In the genomic region with DNA sequence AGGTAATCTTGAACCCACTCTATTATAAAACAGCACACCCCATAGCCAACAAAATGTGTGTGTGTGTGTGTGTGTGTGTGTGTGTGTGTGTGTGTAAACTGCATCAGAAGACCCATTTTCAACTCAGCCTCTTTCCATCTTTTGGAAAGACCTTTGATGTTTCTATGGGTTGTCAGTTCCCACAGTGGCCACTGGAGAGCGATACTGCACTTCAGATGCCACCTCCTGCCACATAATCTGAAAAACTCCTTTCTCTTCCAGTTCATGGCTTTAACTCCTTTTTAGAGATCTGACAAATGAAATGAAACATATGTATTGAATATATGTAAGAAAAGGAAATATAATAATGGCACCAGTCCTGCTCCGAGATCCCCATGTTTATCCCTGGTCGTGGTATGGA, we compare ENCODE assay signal across 9 mouse cellular contexts.
A peak's percentile ranks its signal among the peaks of the same experiment; 100 is the strongest.
DNase-seq lines count a peak whose midpoint lies in the region; ATAC-seq and TF ChIP-seq lines count a peak whose summit lies in the region.
"Had no signal": no experiment of that assay in that cellular context is flagged by ENCODE, and none has a peak within 500 bp of the region (broad histone marks: within the 10 kb centered on the region; RNA-seq: fewer than 3 reads in every experiment).

No protein-coding gene starts in this region.

- no peak overlapping the region for H3K9ac ChIP-seq in embryonic facial prominence, embryonic 14.5 days (ENCODE audit: low read depth, low read length)
- no peak overlapping the region for H3K9ac ChIP-seq in limb, embryonic 11.5 days (ENCODE audit: low read length)

- H3K4me2 ChIP-seq in embryonic facial prominence, embryonic 14.5 days (ENCODE audit: low read depth, low read length), result no peak overlapping the region
- H3K4me2 ChIP-seq in limb, embryonic 11.5 days (ENCODE audit: low read depth, severe bottlenecking), result no peak overlapping the region

- H3K4me3 ChIP-seq in gastrocnemius, adult 2 months, result no peak overlapping the region
- no peak overlapping the region for H3K4me3 ChIP-seq in embryonic facial prominence, embryonic 14.5 days (ENCODE audit: low read depth, low read length)
- H3K4me3 ChIP-seq in limb, embryonic 11.5 days (ENCODE audit: low read depth, low read length), result no peak overlapping the region
- H3K4me3 ChIP-seq: megakaryocyte, embryonic 14.5 days had no signal

- no peak for ATAC-seq in embryonic facial prominence, embryonic 14.5 days (ENCODE audit: low read depth)
- ATAC-seq in limb, embryonic 11.5 days (ENCODE audit: insufficient number of reproducible peaks, low FRiP score, low TSS enrichment, low read depth), result no peak

- no peaks in the 10 kb centered on the region for H3K36me3 ChIP-seq in embryonic facial prominence, embryonic 14.5 days (ENCODE audit: control insufficient read depth, insufficient read depth, low read length)
- no peaks in the 10 kb centered on the region for H3K36me3 ChIP-seq in limb, embryonic 11.5 days (ENCODE audit: control insufficient read depth, insufficient read depth, low read length)

- intact Hi-C loops in gastrocnemius, adult 2 months (cut with DNase I), result loop anchor here (10.0 kb wide), 1 partner anchor 58 kb away; no protein-coding TSS in a partner anchor

- no peak for DNase-seq in gastrocnemius, adult 2 months
- no peak for DNase-seq in gastrocnemius, postnatal 4 days (ENCODE audit: low spot score in 2 of 2)
- peak; percentile 11 for DNase-seq in ovary, postnatal 14 days (ENCODE audit: low spot score)
- DNase-seq in ovary, adult 18-20 months (ENCODE audit: low spot score), result no peak
- DNase-seq in embryonic facial prominence, embryonic 14.5 days (ENCODE audit: low spot score), result peak; percentile 3
- DNase-seq in limb, embryonic 11.5 days (ENCODE audit: low spot score), result peak; percentile 25
- no peak for DNase-seq in T-cell, adult 2 months (ENCODE audit: low spot score)
- DNase-seq in gastrocnemius, adult 18-20 months (ENCODE audit: low spot score), result no peak

- H3K27me3 ChIP-seq in embryonic facial prominence, embryonic 14.5 days (replicated peaks; ENCODE audit: control insufficient read depth, insufficient read depth, low read length), result peaks cover 3% of the 10 kb centered on the region; the same call in 1 of the 2 replicates
- H3K27me3 ChIP-seq in limb, embryonic 11.5 days (ENCODE audit: control insufficient read depth, insufficient read depth, low read length), result no peaks in the 10 kb centered on the region

- H3K27ac ChIP-seq in gastrocnemius, adult 2 months, result no peak overlapping the region
- no peak overlapping the region for H3K27ac ChIP-seq in embryonic facial prominence, embryonic 14.5 days (replicated peaks; ENCODE audit: low read depth, low read length)
- no peak overlapping the region for H3K27ac ChIP-seq in limb, embryonic 11.5 days (replicated peaks; ENCODE audit: low read depth, low read length)

- WGBS in embryonic facial prominence, embryonic 14.5 days, result 46% methylated on average over 3 of the region's 3 CpGs
- WGBS in limb, embryonic 11.5 days, result 55% methylated on average over 3 of the region's 3 CpGs

- no peaks in the 10 kb centered on the region for H3K4me1 ChIP-seq in embryonic facial prominence, embryonic 14.5 days (ENCODE audit: control insufficient read depth, insufficient read depth, low read length)
- H3K4me1 ChIP-seq in limb, embryonic 11.5 days (ENCODE audit: control insufficient read depth, insufficient read depth, low read length), result no peaks in the 10 kb centered on the region
- H3K4me1 ChIP-seq: megakaryocyte, embryonic 14.5 days had no signal

- TF ChIP-seq CTCF in gastrocnemius, adult 2 months (IDR thresholded peaks at IDR 0.05), result peak; percentile 58

- H3K9me3 ChIP-seq in embryonic facial prominence, embryonic 14.5 days (ENCODE audit: control insufficient read depth, low read length), result no peaks in the 10 kb centered on the region
- H3K9me3 ChIP-seq in limb, embryonic 11.5 days (ENCODE audit: control insufficient read depth, low read length), result no peaks in the 10 kb centered on the region
- H3K9me3 ChIP-seq: megakaryocyte, embryonic 14.5 days had no signal

Comparison
In these comparisons a context has a peak if more than half of its experiments do, and no peak if none do; other contexts are left out.
1. DNase-seq: peak in ovary, postnatal 14 days (single experiment), embryonic facial prominence, embryonic 14.5 days (single experiment) and limb, embryonic 11.5 days (single experiment); none in gastrocnemius, adult 2 months (single experiment), gastrocnemius, postnatal 4 days (0 of 2), ovary, adult 18-20 months (single experiment), T-cell, adult 2 months (single experiment) and gastrocnemius, adult 18-20 months (single experiment).